Mouse (Mus musculus): Measurements from ENCODE around the gene Ctdspl. TPM values are rescaled to one million over a fixed set of nuclear protein-coding genes. Genes with fewer than 3 reads are reported as not detected.

Ctdspl gene
- polyA plus RNA-seq, 1 experiment, result 25.1 TPM

GRCm38 (mm10) chr9:118940591-118941207, 14.4 kb downstream of the Ctdspl start:
- Histone ChIP-seq H3K27ac (ENCODE audit: insufficient read depth, low read length) (no peak overlapping the region), H3K4me3 (ENCODE audit: insufficient read depth, low read length) (no peak overlapping the region), H3K4me1 (ENCODE audit: control insufficient read depth, insufficient read depth, low read length) (no peaks in the 10 kb centered on the region)
- no peak for TF ChIP-seq POLR2A (IDR thresholded peaks at IDR 0.05; ENCODE audit: low read depth, low read length)
- TF ChIP-seq CTCF (IDR thresholded peaks at IDR 0.05; ENCODE audit: borderline replicate concordance, insufficient read depth, low read length), result no peak

- no peak for TF ChIP-seq CTCF (IDR thresholded peaks at IDR 0.05; ENCODE audit: borderline replicate concordance, insufficient read depth, low read length)
- TF ChIP-seq POLR2A (IDR thresholded peaks at IDR 0.05; ENCODE audit: low read depth, low read length), result no peak
- H3K4me1 ChIP-seq (ENCODE audit: control insufficient read depth, insufficient read depth, low read length), result no peaks in the 10 kb centered on the region
- H3K27ac ChIP-seq (ENCODE audit: insufficient read depth, low read length), result no peak overlapping the region
- no peak overlapping the region for H3K4me3 ChIP-seq (ENCODE audit: insufficient read depth, low read length)
These were observed 15.8 kb downstream of the Ctdspl start for GRCm38 (mm10) chr9:118942030-118942429.

GRCm38 (mm10) chr9:118943941-118944340, 17.7 kb downstream of the Ctdspl start:
- no peak for TF ChIP-seq POLR2A (IDR thresholded peaks at IDR 0.05; ENCODE audit: low read depth, low read length)
- TF ChIP-seq CTCF (IDR thresholded peaks at IDR 0.05; ENCODE audit: borderline replicate concordance, insufficient read depth, low read length), result no peak
- no peaks in the 10 kb centered on the region for H3K4me1 ChIP-seq (ENCODE audit: control insufficient read depth, insufficient read depth, low read length)
- H3K27ac ChIP-seq (ENCODE audit: insufficient read depth, low read length), result no peak overlapping the region
- no peak overlapping the region for H3K4me3 ChIP-seq (ENCODE audit: insufficient read depth, low read length)

- no peak for TF ChIP-seq CTCF (IDR thresholded peaks at IDR 0.05; ENCODE audit: borderline replicate concordance, insufficient read depth, low read length)
- TF ChIP-seq POLR2A (IDR thresholded peaks at IDR 0.05; ENCODE audit: low read depth, low read length), result no peak
- no peak overlapping the region for H3K27ac ChIP-seq (ENCODE audit: insufficient read depth, low read length)
- no peak overlapping the region for H3K4me3 ChIP-seq (ENCODE audit: insufficient read depth, low read length)
- H3K4me1 ChIP-seq (ENCODE audit: control insufficient read depth, insufficient read depth, low read length), result no peaks in the 10 kb centered on the region
These were observed 18.1 kb downstream of the Ctdspl start for GRCm38 (mm10) chr9:118944388-118944787.

- no peak overlapping the region for H3K4me3 ChIP-seq (ENCODE audit: insufficient read depth, low read length)
- TF ChIP-seq CTCF (IDR thresholded peaks at IDR 0.05; ENCODE audit: borderline replicate concordance, insufficient read depth, low read length) (no peak), POLR2A (IDR thresholded peaks at IDR 0.05; ENCODE audit: low read depth, low read length) (no peak)
- H3K27ac ChIP-seq (ENCODE audit: insufficient read depth, low read length), result no peak overlapping the region
- no peaks in the 10 kb centered on the region for H3K4me1 ChIP-seq (ENCODE audit: control insufficient read depth, insufficient read depth, low read length)
These were observed 22.2 kb downstream of the Ctdspl start for GRCm38 (mm10) chr9:118948486-118948885.

GRCm38 (mm10) chr9:118949124-118949523, 22.9 kb downstream of the Ctdspl start:
- no peak overlapping the region for H3K27ac ChIP-seq (ENCODE audit: insufficient read depth, low read length)
- H3K4me1 ChIP-seq (ENCODE audit: control insufficient read depth, insufficient read depth, low read length), result no peaks in the 10 kb centered on the region
- TF ChIP-seq POLR2A (IDR thresholded peaks at IDR 0.05; ENCODE audit: low read depth, low read length) (no peak), CTCF (IDR thresholded peaks at IDR 0.05; ENCODE audit: borderline replicate concordance, insufficient read depth, low read length) (no peak)
- no peak overlapping the region for H3K4me3 ChIP-seq (ENCODE audit: insufficient read depth, low read length)

GRCm38 (mm10) chr9:118949654-118950053, 23.4 kb downstream of the Ctdspl start:
- H3K4me3 ChIP-seq (ENCODE audit: insufficient read depth, low read length), result no peak overlapping the region
- no peak overlapping the region for H3K27ac ChIP-seq (ENCODE audit: insufficient read depth, low read length)

GRCm38 (mm10) chr9:118950061-118950460, 23.8 kb downstream of the Ctdspl start:
- no peaks in the 10 kb centered on the region for H3K4me1 ChIP-seq (ENCODE audit: control insufficient read depth, insufficient read depth, low read length)
- H3K27ac ChIP-seq (ENCODE audit: insufficient read depth, low read length), result no peak overlapping the region
- TF ChIP-seq POLR2A (IDR thresholded peaks at IDR 0.05; ENCODE audit: low read depth, low read length) (no peak), CTCF (IDR thresholded peaks at IDR 0.05; ENCODE audit: borderline replicate concordance, insufficient read depth, low read length) (no peak)
- H3K4me3 ChIP-seq (ENCODE audit: insufficient read depth, low read length), result no peak overlapping the region

More at GRCm38 (mm10) chr9:118949654-118950053, 23.4 kb downstream of the Ctdspl start:
- no peaks in the 10 kb centered on the region for H3K4me1 ChIP-seq (ENCODE audit: control insufficient read depth, insufficient read depth, low read length)
- TF ChIP-seq CTCF (IDR thresholded peaks at IDR 0.05; ENCODE audit: borderline replicate concordance, insufficient read depth, low read length), result no peak
- no peak for TF ChIP-seq POLR2A (IDR thresholded peaks at IDR 0.05; ENCODE audit: low read depth, low read length)

- no peak overlapping the region for H3K4me3 ChIP-seq (ENCODE audit: insufficient read depth, low read length)
- TF ChIP-seq CTCF (IDR thresholded peaks at IDR 0.05; ENCODE audit: borderline replicate concordance, insufficient read depth, low read length) (no peak), POLR2A (IDR thresholded peaks at IDR 0.05; ENCODE audit: low read depth, low read length) (no peak)
- H3K4me1 ChIP-seq (ENCODE audit: control insufficient read depth, insufficient read depth, low read length), result no peaks in the 10 kb centered on the region
- H3K27ac ChIP-seq (ENCODE audit: insufficient read depth, low read length), result no peak overlapping the region
These were observed 24.5 kb downstream of the Ctdspl start for GRCm38 (mm10) chr9:118950751-118951150.

GRCm38 (mm10) chr9:118951381-118951780, 25.1 kb downstream of the Ctdspl start:
- Histone ChIP-seq H3K27ac (ENCODE audit: insufficient read depth, low read length) (no peak overlapping the region), H3K4me3 (ENCODE audit: insufficient read depth, low read length) (no peak overlapping the region), H3K4me1 (ENCODE audit: control insufficient read depth, insufficient read depth, low read length) (no peaks in the 10 kb centered on the region)
- TF ChIP-seq CTCF (IDR thresholded peaks at IDR 0.05; ENCODE audit: borderline replicate concordance, insufficient read depth, low read length) (no peak), POLR2A (IDR thresholded peaks at IDR 0.05; ENCODE audit: low read depth, low read length) (no peak)
